Mouse (Mus musculus) bone marrow macrophage, adult 2 months (primary cell): ENCODE results near the gene Rin3. TPM values are rescaled to one million over a fixed set of nuclear protein-coding genes. Genes with fewer than 3 reads are reported as not detected.

Experiments used
- H3K27ac ChIP-seq: 2 replicates; pipeline ENCODE4 v1.5.1; 2012; ENCODE audit warnings: low read depth, low read length; ENCODE audit not compliant: insufficient read depth
- H3K4me1 ChIP-seq: 2 replicates; pipeline ENCODE4 v1.6.1; 2012; ENCODE audit warnings: low read length; ENCODE audit not compliant: control insufficient read depth, insufficient read depth
- H3K4me3 ChIP-seq: 2 replicates; pipeline ENCODE4 v1.5.1; 2012; ENCODE audit warnings: mild to moderate bottlenecking, low read length, moderate library complexity; ENCODE audit not compliant: insufficient read depth
- CTCF ChIP-seq: IDR thresholded peaks from 2 replicates; pipeline ENCODE4 v1.5.1; 2012; ENCODE audit warnings: low read depth, mild to moderate bottlenecking, low read length, moderate library complexity
- POLR2A ChIP-seq: IDR thresholded peaks from 2 replicates; pipeline ENCODE4 v1.6.1; 2012; ENCODE audit warnings: mild to moderate bottlenecking, low read depth, low read length, borderline replicate concordance
- polyA plus RNA-seq: library from polyadenylated mRNA; stranded (reverse); fragments of >200 nt; gene quantifications from 2 replicates; pipeline ENCODE4 v1.2.4, GENCODE M21; 2012; ENCODE audit not compliant: missing spikeins, insufficient read depth, insufficient read length

Rin3 gene
- polyA plus RNA-seq, 1 experiment: 39.5 TPM

- Histone ChIP-seq H3K4me3 (no peak overlapping the region), H3K4me1 (peaks cover 27% of the 10 kb centered on the region), H3K27ac (no peak overlapping the region)
- no peak for TF ChIP-seq POLR2A
Observed at GRCm38 (mm10) chr12:102326753-102327340, 44.0 kb downstream of the Rin3 start.

- no peak for TF ChIP-seq CTCF
- no peak for TF ChIP-seq POLR2A
- Histone ChIP-seq H3K4me3 (no peak overlapping the region), H3K27ac (no peak overlapping the region), H3K4me1 (peaks cover 31% of the 10 kb centered on the region)
Observed at GRCm38 (mm10) chr12:102327525-102327924, 44.7 kb downstream of the Rin3 start.

- Histone ChIP-seq H3K4me1 (peaks cover 36% of the 10 kb centered on the region), H3K4me3 (no peak overlapping the region), H3K27ac (no peak overlapping the region)
- TF ChIP-seq POLR2A (no peak), CTCF (no peak)
Observed at GRCm38 (mm10) chr12:102328090-102328489, 45.2 kb downstream of the Rin3 start.

GRCm38 (mm10) chr12:102330188-102330587 lies 47.3 kb downstream of the Rin3 start:
- no peak for TF ChIP-seq POLR2A
- Histone ChIP-seq H3K4me3 (no peak overlapping the region), H3K4me1 (peaks cover 55% of the 10 kb centered on the region), H3K27ac (no peak overlapping the region)

- no peak overlapping the region for H3K4me3 ChIP-seq
- peaks cover 55% of the 10 kb centered on the region for H3K4me1 ChIP-seq
- no peak for TF ChIP-seq CTCF
- no peak for TF ChIP-seq POLR2A
- no peak overlapping the region for H3K27ac ChIP-seq
Observed at GRCm38 (mm10) chr12:102330731-102331130, 47.9 kb downstream of the Rin3 start.

- TF ChIP-seq CTCF (no peak), POLR2A (no peak)
- Histone ChIP-seq H3K4me1 (peaks cover 53% of the 10 kb centered on the region), H3K4me3 (no peak overlapping the region), H3K27ac (peak overlapping the region; percentile 32)
Observed at GRCm38 (mm10) chr12:102333101-102333500, 50.3 kb downstream of the Rin3 start.

- Histone ChIP-seq H3K4me3 (no peak overlapping the region), H3K27ac (0 out of 2 replicates have a peak overlapping the region, but pooled peaks have one; percentile 7), H3K4me1 (peaks cover 46% of the 10 kb centered on the region)
- TF ChIP-seq POLR2A: no peak
- 0 out of 2 replicates have a peak, but pooled peaks have one; percentile 26 for TF ChIP-seq CTCF
Observed at GRCm38 (mm10) chr12:102339085-102339484, 56.2 kb downstream of the Rin3 start.

GRCm38 (mm10) chr12:102340471-102340870 lies 57.6 kb downstream of the Rin3 start:
- TF ChIP-seq CTCF (no peak), POLR2A (no peak)

GRCm38 (mm10) chr12:102342147-102342546 lies 59.3 kb downstream of the Rin3 start:
- peaks cover 35% of the 10 kb centered on the region for H3K4me1 ChIP-seq
- H3K4me3 ChIP-seq: no peak overlapping the region
- TF ChIP-seq POLR2A (no peak), CTCF (no peak)
- no peak overlapping the region for H3K27ac ChIP-seq

More at GRCm38 (mm10) chr12:102340471-102340870, 57.6 kb downstream of the Rin3 start:
- H3K27ac ChIP-seq: peak overlapping the region; percentile 16; the same call in 1 of the 2 replicates
- H3K4me1 ChIP-seq: peaks cover 37% of the 10 kb centered on the region
- no peak overlapping the region for H3K4me3 ChIP-seq

GRCm38 (mm10) chr12:102342602-102343001 lies 59.8 kb downstream of the Rin3 start:
- TF ChIP-seq CTCF (no peak), POLR2A (no peak)
- Histone ChIP-seq H3K4me1 (peaks cover 32% of the 10 kb centered on the region), H3K27ac (no peak overlapping the region), H3K4me3 (no peak overlapping the region)

GRCm38 (mm10) chr12:102345031-102345815 lies 62.4 kb downstream of the Rin3 start:
- H3K27ac ChIP-seq: no peak overlapping the region
- H3K4me3 ChIP-seq: no peak overlapping the region
- no peak for TF ChIP-seq CTCF
- TF ChIP-seq POLR2A: no peak
- H3K4me1 ChIP-seq: peaks cover 35% of the 10 kb centered on the region
